Mouse (Mus musculus) limb, embryonic 10.5 days (tissue): ENCODE measurements around the gene Clnk. TPM values are rescaled to one million over a fixed set of nuclear protein-coding genes. Genes with fewer than 3 reads are reported as not detected.
A peak's percentile ranks its signal among the peaks of the same experiment; 100 is the strongest.

Experiments
- DNase-seq: peaks from one replicate; pipeline ENCODE4 v3.0.0-alpha.2; 2017; ENCODE audit warnings: low spot score
- H3K27ac ChIP-seq: fragments of 300-500 bp; sonication (generic); 2 replicates; pipeline ENCODE4 v1.5.1; 2016; ENCODE audit warnings: mild to moderate bottlenecking
- H3K27me3 ChIP-seq: fragments of 300-500 bp; sonication (generic); 2 replicates; pipeline ENCODE4 v1.6.1; 2016; ENCODE audit warnings: low read depth, mild to moderate bottlenecking; ENCODE audit not compliant: poor library complexity, severe bottlenecking
- H3K36me3 ChIP-seq: fragments of 300-500 bp; sonication (generic); 2 replicates; pipeline ENCODE4 v1.6.1; 2016; ENCODE audit warnings: mild to moderate bottlenecking, moderate library complexity
- H3K4me1 ChIP-seq: fragments of 300-500 bp; sonication (generic); 2 replicates; pipeline ENCODE4 v1.6.1; 2016
- H3K4me3 ChIP-seq: fragments of 300-500 bp; sonication (generic); 2 replicates; pipeline ENCODE4 v1.5.1; 2016; ENCODE audit warnings: mild to moderate bottlenecking, moderate library complexity
- H3K9me3 ChIP-seq: fragments of 300-500 bp; sonication (generic); replicated peaks from 2 replicates; pipeline ENCODE4 v1.6.1; 2016; ENCODE audit warnings: mild to moderate bottlenecking
- WGBS: fragments of 180-500 bp; shearing (Covaris S2); methylation state at CpG from one replicate; pipeline ENCODE4 v1.1.7; 2016; 5-methylcytosine and 5-hydroxymethylcytosine counted together
- polyA plus RNA-seq: library from polyadenylated mRNA; unstranded; fragments of >200 nt; fragmentation: Nextera tagmentation; extraction: Ambion mirVana; gene quantifications from 2 replicates; pipeline ENCODE4 v1.2.1, GENCODE M21; 2016

Gene Clnk
- polyA plus RNA-seq, 1 experiment from 2014 or later = 0.14 TPM

- no peaks in the 10 kb centered on the region for H3K4me1 ChIP-seq
- H3K27me3 ChIP-seq = no peaks in the 10 kb centered on the region
- no peaks in the 10 kb centered on the region for H3K9me3 ChIP-seq
- no peak overlapping the region for H3K4me3 ChIP-seq
- WGBS = 69% methylated on average over 6 of the region's 6 CpGs
- no peaks in the 10 kb centered on the region for H3K36me3 ChIP-seq
- no peak overlapping the region for H3K27ac ChIP-seq
- no peak for DNase-seq
Observed at GRCm38 (mm10) chr5:38827310-38827709, 49.3 kb downstream of the Clnk start.

- Histone ChIP-seq H3K27me3 (no peaks in the 10 kb centered on the region), H3K36me3 (no peaks in the 10 kb centered on the region), H3K27ac (no peak overlapping the region), H3K4me3 (no peak overlapping the region), H3K9me3 (no peaks in the 10 kb centered on the region), H3K4me1 (no peaks in the 10 kb centered on the region)
- DNase-seq = no peak
- WGBS = 85% methylated on average over 5 of the region's 5 CpGs
Observed at GRCm38 (mm10) chr5:38826586-38826985, 50.0 kb downstream of the Clnk start.

GRCm38 (mm10) chr5:38824132-38824965 lies 52.3 kb downstream of the Clnk start:
- Histone ChIP-seq H3K36me3 (no peaks in the 10 kb centered on the region), H3K27me3 (no peaks in the 10 kb centered on the region), H3K9me3 (no peaks in the 10 kb centered on the region), H3K4me1 (no peaks in the 10 kb centered on the region), H3K27ac (no peak overlapping the region), H3K4me3 (no peak overlapping the region)
- DNase-seq = no peak
- 78% methylated on average over 14 of the region's 14 CpGs for WGBS

GRCm38 (mm10) chr5:38813391-38814109 lies 63.1 kb downstream of the Clnk start:
- DNase-seq = peak; percentile 66
- Histone ChIP-seq H3K4me3 (peak overlapping the region; percentile 11; the same call in 1 of the 2 replicates), H3K27ac (peak overlapping the region; percentile 71; the same call in 1 of the 2 replicates), H3K36me3 (no peaks in the 10 kb centered on the region), H3K27me3 (peaks cover 6% of the 10 kb centered on the region; the same call in 1 of the 2 replicates), H3K9me3 (no peaks in the 10 kb centered on the region), H3K4me1 (peaks cover 33% of the 10 kb centered on the region)
- 16% methylated on average over 9 of the region's 9 CpGs for WGBS

GRCm38 (mm10) chr5:38812916-38813315 lies 63.7 kb downstream of the Clnk start:
- Histone ChIP-seq H3K9me3 (no peaks in the 10 kb centered on the region), H3K4me1 (peaks cover 33% of the 10 kb centered on the region), H3K27ac (peak overlapping the region; percentile 71), H3K4me3 (peak overlapping the region; percentile 11; the same call in 1 of the 2 replicates), H3K36me3 (no peaks in the 10 kb centered on the region), H3K27me3 (peaks cover 12% of the 10 kb centered on the region; the same call in 1 of the 2 replicates)
- WGBS = 24% methylated on average over 7 of the region's 7 CpGs
- peak; percentile 45 for DNase-seq

- H3K27ac ChIP-seq = peak overlapping the region; percentile 53; the same call in 1 of the 2 replicates
- peaks cover 13% of the 10 kb centered on the region; the same call in 1 of the 2 replicates for H3K27me3 ChIP-seq
- H3K36me3 ChIP-seq = no peaks in the 10 kb centered on the region
- no peak for DNase-seq
- peaks cover 33% of the 10 kb centered on the region for H3K4me1 ChIP-seq
- peak overlapping the region; percentile 11; the same call in 1 of the 2 replicates for H3K4me3 ChIP-seq
- 54% methylated on average over 7 of the region's 7 CpGs for WGBS
- H3K9me3 ChIP-seq = no peaks in the 10 kb centered on the region
Observed at GRCm38 (mm10) chr5:38812386-38812785, 64.2 kb downstream of the Clnk start.

GRCm38 (mm10) chr5:38798910-38799309 lies 77.7 kb downstream of the Clnk start:
- Histone ChIP-seq H3K4me1 (peaks cover 18% of the 10 kb centered on the region), H3K36me3 (no peaks in the 10 kb centered on the region), H3K27ac (peak overlapping the region; percentile 56; the same call in 1 of the 2 replicates), H3K4me3 (no peak overlapping the region), H3K9me3 (no peaks in the 10 kb centered on the region), H3K27me3 (peaks cover 25% of the 10 kb centered on the region; the same call in 1 of the 2 replicates)
- 34% methylated on average over 7 of the region's 7 CpGs for WGBS
- DNase-seq = peak; percentile 41

- H3K27me3 ChIP-seq = peaks cover 14% of the 10 kb centered on the region; the same call in 1 of the 2 replicates
- no peak for DNase-seq
- H3K36me3 ChIP-seq = no peaks in the 10 kb centered on the region
- peaks cover 18% of the 10 kb centered on the region for H3K4me1 ChIP-seq
- H3K27ac ChIP-seq = 0 out of 2 replicates have a peak overlapping the region, but pooled peaks have one; percentile 7
- no peaks in the 10 kb centered on the region for H3K9me3 ChIP-seq
- WGBS = 65% methylated on average over 11 of the region's 11 CpGs
- H3K4me3 ChIP-seq = no peak overlapping the region
Observed at GRCm38 (mm10) chr5:38795139-38795538, 81.5 kb downstream of the Clnk start.

- H3K27me3 ChIP-seq = peaks cover 7% of the 10 kb centered on the region; the same call in 1 of the 2 replicates
- 88% methylated on average over 2 of the region's 2 CpGs for WGBS
- H3K4me1 ChIP-seq = peaks cover 17% of the 10 kb centered on the region
- no peaks in the 10 kb centered on the region for H3K9me3 ChIP-seq
- no peak overlapping the region for H3K27ac ChIP-seq
- no peaks in the 10 kb centered on the region for H3K36me3 ChIP-seq
- H3K4me3 ChIP-seq = no peak overlapping the region
- no peak for DNase-seq
Observed at GRCm38 (mm10) chr5:38791116-38791515, 85.5 kb downstream of the Clnk start.

GRCm38 (mm10) chr5:38788820-38789219 lies 87.8 kb downstream of the Clnk start:
- Histone ChIP-seq H3K4me3 (no peak overlapping the region), H3K27ac (no peak overlapping the region), H3K27me3 (peaks cover 3% of the 10 kb centered on the region; the same call in 1 of the 2 replicates), H3K36me3 (no peaks in the 10 kb centered on the region), H3K9me3 (no peaks in the 10 kb centered on the region), H3K4me1 (peaks cover 19% of the 10 kb centered on the region)
- 95% methylated on average over 5 of the region's 5 CpGs for WGBS
- DNase-seq = no peak

- WGBS = 47% methylated on average over 15 of the region's 15 CpGs
- Histone ChIP-seq H3K9me3 (no peaks in the 10 kb centered on the region), H3K27me3 (peaks cover 5% of the 10 kb centered on the region; the same call in 1 of the 2 replicates), H3K4me1 (peaks cover 19% of the 10 kb centered on the region), H3K4me3 (no peak overlapping the region), H3K36me3 (no peaks in the 10 kb centered on the region), H3K27ac (peak overlapping the region; percentile 42; the same call in 1 of the 2 replicates)
- no peak for DNase-seq
Observed at GRCm38 (mm10) chr5:38787851-38788520, 88.6 kb downstream of the Clnk start.

GRCm38 (mm10) chr5:38786126-38786525 lies 90.5 kb downstream of the Clnk start:
- no peak overlapping the region for H3K4me3 ChIP-seq
- DNase-seq = no peak
- H3K9me3 ChIP-seq = no peaks in the 10 kb centered on the region
- 80% methylated on average over 15 of the region's 15 CpGs for WGBS
- peaks cover 19% of the 10 kb centered on the region for H3K4me1 ChIP-seq
- H3K36me3 ChIP-seq = no peaks in the 10 kb centered on the region
- peaks cover 5% of the 10 kb centered on the region; the same call in 1 of the 2 replicates for H3K27me3 ChIP-seq
- peak overlapping the region; percentile 57; the same call in 1 of the 2 replicates for H3K27ac ChIP-seq
